Mouse (Mus musculus) spleen, embryonic (tissue): ENCODE measurements around the gene Xbp1.
"Not testable (repeated sequence)": the region's sequence is repeated elsewhere in the genome, so short reads cannot be mapped to it uniquely, and the experiment has no call there.

ENCODE experiments used
- CTCF ChIA-PET: fragments of 350-600 bp; sonication (Branson Sonifier 250); formaldehyde crosslinking; loops from one replicate; lab custom pipeline; 2022; lab: Charles Lee

Gene Xbp1

DNA sequence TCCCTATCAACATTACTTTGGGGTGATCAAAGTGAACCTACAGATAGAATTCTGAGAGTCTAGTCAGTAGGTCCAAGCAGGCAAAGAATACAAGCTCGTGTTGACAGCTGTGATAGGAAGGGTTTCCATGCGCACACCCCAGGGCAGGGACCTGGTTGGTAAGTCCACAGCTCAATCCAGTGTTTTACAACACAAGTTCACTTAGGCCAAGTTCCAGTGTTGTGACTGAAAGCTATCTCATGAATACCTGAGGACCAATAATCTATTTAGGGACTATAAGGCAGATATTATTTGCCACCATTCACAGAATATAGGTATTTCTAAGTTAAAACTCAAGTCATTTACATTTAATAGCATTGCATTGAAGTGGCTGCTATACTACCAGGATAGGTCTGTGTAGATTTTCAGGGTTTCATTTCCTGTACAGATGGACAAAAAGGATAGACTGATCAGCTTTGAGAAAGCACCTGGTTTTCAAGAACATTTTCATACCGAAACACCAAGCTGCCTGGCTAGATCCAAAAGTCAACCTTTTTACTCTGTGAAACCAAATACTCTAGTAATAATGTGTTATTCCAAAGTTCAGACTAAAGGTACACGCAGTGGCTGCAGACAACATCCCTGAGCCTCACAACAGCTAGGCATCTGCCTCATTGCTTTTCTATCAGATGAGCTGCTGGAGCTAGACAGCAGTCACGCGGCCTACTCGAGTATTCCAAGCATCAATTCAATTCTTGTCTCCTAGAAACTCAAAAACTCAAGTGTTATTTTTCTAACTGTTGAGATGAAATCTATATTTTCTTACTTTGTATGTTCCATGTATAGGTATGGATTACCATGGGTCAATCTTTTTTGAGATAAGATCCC is 6.3 kb downstream of the Xbp1 start:
- CTCF ChIA-PET = no interaction called here

DNA sequence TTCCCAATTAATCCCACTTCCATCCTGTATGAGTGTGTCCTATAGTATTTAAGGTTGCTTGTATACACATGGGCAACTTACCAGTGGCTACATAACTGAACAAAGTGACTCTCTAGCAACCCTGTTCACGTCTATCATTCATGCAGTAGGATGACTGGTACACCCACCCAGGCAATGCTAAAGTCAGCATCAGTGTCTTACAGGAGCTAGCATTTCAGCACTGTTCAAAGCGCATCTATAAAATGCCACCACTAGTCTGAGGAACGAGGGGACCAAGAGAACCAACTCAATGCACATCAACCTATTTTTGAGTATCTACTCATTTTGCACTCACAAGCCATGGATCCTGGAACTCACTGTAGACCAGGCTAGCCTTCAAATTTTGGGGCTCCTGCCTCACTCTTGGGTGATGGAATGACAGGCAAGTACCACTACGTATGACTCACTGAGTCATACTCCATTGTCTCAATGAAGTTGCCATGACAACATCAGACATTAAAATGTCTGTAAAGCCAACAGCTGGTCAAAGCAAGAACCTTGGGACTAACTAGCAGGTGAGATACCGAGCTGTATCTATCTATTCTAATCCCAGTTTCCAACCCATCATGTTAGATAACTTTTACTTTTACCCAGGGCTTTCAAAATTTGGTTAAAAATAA is 7.5 kb downstream of the Xbp1 start:
- CTCF ChIA-PET = no interaction called here

DNA sequence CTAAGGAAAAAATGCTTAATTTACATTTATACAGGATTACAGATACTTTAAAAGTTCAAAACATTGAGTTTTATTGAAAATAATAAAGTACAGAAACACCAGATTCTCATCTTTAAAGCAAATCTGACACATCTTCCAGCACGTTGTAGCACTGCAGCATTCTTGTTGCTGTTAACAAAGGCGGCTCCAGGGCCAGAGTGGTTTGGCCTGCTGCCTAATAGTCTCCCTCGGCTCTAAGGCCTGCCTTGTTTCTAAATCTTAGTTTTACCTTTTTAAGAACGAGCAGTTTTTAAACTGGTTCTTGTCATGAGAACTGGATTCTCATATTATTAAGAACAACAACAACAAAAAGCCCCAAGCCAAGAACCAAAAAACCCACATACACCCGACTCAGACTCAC is 8.4 kb downstream of the Xbp1 start:
- CTCF ChIA-PET = no interaction called here

DNA sequence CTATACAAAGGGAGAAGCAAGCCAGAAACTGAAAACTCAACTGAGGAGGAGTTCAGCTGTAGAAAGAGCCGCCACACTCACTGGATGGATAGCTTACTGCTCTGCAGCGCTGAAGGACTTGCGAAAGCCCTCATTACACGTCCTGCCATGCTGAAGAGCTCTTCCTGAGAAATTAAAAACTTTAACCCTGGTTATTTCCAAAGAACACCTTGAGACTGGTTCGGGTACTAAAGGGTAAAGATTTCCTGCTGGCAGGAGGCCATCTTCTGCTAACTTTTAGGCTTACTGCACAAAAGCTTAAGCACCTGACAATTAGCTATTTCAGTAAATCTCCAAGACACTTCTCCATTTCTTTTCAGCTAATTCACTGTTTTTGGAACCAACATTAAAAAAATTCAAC is 9.7 kb downstream of the Xbp1 start:
- CTCF ChIA-PET = interaction anchor here (0.6 to 1.4 kb wide), 2 partner anchors 10 to 18 kb away, joined by 4 to 5 read pairs; no protein-coding TSS in a partner anchor

DNA sequence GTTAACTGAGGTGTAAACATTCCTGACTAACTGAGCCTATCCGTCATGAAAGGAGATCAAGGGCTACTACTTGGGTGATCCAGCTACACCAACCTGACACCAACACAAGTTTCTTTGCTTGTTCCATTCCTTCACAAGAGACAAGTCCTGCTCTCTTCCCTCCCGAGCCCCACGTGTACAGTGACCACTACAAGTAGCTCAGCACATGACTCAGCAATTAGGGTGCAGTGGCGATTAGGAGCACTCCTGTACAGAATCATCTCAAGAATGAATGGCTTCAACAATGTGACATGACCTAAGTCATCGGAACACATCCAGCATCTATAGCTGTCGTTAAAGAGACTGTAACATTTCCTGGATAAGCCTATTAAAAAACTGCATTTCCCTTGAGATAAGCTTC is 10.3 kb downstream of the Xbp1 start:
- CTCF ChIA-PET = interaction anchor here (0.6 to 1.4 kb wide), 4 partner anchors 11 to 62 kb away, joined by 3 to 5 read pairs (median 4); no protein-coding TSS in a partner anchor

DNA sequence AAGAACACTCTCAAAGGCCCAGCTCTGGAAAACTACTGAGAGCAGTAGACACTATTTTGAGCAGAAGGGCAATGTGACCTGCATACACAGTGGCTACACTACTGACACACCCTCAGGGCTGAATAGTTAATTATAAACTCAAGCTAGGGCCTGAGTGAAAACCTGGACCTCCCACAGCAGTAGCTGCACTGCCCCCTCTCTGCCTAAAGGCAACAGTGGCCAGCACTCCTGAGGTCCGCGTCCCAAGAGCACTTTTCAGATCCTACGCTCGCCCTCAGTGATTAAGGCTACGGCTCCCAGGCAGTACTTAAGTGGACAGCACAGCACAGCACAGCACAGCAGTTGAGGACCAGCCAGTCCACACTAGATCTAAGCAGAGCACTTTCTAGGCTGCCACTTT is 12.6 kb downstream of the Xbp1 start:
- CTCF ChIA-PET = no interaction called here

DNA sequence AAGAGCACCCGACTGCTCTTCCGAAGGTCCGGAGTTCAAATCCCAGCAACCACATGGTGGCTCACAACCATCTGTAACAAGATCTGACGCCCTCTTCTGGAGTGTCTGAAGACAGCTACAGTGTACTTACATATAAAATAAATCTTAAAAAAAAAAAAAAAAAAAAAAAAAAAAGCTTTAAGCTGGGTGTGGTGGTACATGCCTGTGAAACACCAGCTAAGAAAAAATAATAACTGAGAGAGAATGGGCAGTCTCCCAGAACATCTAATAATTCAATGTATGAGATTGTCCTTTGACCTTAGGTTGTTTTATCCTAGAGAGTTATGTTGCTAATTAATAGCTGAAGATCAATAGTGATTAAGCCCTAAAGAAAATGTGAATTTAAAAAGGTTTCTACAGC is 17.0 kb downstream of the Xbp1 start:
- CTCF ChIA-PET = interaction anchor here (0.6 to 2.0 kb wide), 3 partner anchors 13 to 54 kb away, joined by 3 to 9 read pairs (median 3); no protein-coding TSS in a partner anchor

DNA sequence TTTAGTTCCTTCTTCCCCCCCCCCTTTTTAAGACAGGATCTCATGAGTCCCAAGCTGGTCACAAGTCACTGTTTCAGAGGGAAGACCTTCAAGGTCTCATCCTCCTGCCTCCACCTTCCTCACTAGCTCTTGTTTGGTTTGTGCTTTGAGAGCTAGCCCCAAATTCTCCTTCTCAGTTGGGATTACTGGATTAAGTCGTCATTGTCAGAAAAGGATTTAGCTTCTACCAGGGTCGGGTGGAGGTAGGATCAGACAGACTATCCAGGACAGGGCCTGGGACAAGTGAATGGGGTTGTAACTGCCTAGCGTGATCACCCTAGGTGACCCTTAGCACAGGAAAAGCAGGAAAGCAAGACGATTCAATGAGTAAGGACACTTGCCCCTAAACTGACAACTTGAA is 19.9 kb downstream of the Xbp1 start:
- CTCF ChIA-PET = interaction anchor here (0.6 kb wide), 3 partner anchors 18 to 704 kb away, joined by 3 to 5 read pairs (median 5); no protein-coding TSS in a partner anchor

DNA sequence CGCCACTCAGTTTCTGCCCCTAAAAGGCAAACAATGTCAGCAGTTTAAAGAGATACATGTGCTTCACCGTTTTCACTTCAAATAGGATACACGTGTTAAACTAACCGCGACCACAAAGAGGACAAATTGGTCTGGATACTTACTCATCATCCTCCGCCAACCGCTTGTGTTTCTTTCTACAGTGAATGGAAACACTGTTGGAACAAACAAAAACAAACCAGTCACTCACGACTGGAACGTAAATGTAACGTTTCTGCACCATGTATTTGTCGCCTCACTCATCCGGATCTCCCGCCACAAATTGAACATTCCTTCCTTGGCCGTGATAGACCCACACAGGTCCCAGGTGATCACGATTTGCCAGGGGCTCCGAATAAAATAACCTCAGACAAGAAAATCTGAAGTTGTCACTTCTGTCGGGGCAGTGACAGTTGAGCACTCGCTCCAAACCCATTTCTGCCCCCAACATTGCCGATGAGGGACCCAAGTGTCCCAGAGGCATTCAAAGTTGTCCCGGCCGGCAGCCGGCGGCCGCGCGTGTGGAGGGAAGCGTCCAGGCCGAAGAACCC is 20.9 kb downstream of the Xbp1 start:
- CTCF ChIA-PET = no interaction called here

DNA sequence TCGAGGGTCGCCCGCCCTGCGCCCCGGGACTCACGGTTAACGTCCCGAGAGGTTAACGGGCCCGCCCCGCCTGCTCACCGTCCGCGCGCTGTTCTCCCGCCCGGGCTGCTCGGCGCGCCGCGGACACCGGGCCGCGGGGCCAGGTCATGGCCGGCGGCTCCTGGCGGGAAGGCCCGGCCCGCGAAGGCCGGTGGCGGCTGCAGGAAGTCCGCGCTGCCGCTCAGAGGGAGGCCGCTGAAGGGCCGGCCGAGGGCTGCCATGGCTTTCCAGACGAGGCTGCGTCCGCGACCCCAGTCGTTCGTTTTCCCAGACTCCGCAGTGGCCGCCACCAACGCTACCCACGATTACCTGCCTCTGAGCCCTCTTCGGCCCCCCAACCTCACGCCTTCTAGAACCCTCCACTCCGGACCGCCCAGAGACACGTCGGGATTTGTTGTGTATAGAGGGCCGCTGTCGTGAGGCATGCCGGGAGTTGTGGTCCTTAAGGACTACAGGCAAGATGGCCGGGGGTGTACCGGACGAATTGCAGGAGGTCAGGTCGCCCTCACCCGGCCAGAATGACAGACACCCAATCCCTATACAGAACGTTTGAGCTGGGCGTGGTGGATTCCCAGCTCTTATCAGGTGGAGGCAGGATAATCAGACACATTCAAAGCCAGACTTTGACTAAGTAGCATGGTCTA is 21.5 kb downstream of the Xbp1 start, which contains the start of gene Ccdc117:
Gene Ccdc117, minus strand, starts transcription at position 389 of the 683 bp plus-strand sequence.
- CTCF ChIA-PET = interaction anchor here (0.7 kb wide), 1 partner anchor 33 kb away, joined by 16 read pairs; no protein-coding TSS in a partner anchor

DNA sequence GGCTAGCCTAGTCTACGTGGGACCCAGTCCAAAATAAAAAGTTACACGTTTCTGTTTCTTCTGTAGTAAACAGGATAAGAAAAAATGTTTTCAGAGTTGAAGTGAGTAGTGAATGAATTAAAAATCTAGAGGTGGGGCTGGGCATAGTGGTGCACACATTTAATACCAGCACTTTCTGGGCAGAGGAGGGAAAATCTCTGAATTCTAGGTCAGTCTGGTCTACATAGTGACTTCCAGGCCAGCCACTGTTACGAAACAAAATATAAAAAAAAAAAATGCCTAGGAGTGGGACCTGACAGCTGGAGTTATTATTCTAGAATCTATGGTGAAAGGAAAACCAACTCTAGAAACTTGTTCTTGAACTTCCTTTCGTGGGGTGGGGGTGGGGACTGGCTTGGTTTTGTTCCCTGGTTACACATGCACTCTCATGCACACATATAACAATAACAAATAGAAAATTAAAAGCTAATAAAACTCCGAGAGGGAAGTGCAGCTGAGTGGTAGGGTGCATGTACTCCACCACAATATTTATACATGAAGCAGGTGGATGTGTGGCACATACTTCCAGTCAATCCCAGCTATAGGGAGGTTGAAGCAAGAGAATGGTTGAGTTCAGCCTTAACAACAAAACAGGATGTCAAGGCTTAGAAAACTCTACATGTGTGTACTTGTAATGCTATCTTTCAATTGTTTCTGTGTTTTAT is 22.2 kb downstream of the Xbp1 start:
- CTCF ChIA-PET = interaction anchor here (0.7 kb wide), 1 partner anchor 32 kb away, joined by 16 read pairs; no protein-coding TSS in a partner anchor

DNA sequence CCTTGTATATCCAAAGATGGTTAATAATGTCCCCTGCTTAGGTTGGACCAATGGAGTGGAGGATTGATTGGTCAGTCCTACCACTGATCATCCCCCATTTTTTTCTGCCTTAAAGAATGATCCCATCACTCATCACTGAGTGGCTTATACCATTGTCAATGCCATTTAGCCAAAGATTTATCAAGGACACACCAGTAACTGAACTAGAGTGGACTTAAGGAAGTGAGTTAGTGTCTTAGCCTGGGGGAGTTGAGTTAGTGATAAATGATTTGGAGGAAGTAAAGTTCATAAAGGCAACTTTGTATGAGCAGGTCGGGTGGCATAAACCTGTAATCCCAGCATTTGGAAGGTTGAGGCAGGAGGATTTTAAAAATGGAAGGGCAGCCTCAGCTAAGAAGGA is 22.8 kb downstream of the Xbp1 start:
- CTCF ChIA-PET = no interaction called here

DNA sequence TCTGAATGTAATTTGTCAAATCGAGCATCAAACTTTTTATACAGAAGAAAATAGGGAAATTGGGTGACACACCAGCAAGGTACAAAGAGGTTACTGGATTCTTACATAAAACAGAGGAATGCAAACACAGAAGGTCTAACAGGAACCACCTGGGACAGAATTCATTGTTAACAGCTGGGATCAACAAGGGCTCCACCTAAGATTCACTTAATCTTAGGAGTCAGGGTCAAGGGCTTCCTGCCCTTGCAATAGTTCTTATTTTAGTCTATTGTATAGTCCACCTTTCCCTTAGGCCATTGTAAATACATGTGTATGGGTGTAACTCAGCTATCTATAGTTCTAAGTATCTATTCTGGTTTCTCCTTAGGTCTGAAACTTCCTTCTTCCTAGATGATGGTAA is 24.2 kb downstream of the Xbp1 start:
- CTCF ChIA-PET = not testable (repeated sequence)

DNA sequence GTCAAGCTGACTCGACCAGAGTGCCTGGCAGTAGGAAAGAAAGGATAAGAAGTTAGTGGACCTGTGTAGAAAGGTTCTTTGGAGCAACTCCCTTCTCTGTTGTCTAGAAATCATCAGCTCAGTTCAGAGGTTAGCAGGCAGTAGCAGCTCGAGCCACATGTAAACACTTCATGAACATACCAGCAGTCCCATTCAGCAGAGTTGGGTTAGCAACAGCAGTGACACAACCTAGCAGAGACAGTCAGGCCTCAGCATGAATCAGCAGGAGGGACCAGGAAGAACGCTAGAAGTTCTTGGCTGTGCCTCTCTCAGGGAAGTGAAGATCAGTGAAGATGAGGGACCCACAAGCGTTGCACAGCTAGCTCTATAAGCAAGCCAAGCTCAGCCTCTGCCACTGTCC is 25.0 kb downstream of the Xbp1 start:
- CTCF ChIA-PET = interaction anchor here (0.7 kb wide), 1 partner anchor 760 kb away, joined by 3 read pairs; no protein-coding TSS in a partner anchor

DNA sequence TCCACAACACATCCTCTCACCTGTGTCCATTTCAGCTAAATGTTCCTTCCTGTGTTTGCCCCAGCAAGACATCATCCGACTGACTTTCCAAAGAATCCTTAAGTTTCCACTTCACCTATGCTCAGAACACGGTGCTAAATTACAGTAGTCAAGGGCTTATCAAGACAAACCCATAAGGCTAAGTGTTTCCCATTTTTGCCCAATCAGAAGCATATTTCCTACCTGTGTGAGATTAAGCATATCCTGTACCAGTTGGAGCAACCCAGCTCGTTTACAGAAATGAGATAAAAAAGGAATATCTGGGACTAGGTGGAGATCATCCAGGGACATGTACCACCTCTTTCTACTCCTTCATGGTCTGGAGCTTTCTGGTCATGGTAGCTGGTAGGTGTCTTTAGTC is 26.2 kb downstream of the Xbp1 start:
- CTCF ChIA-PET = no interaction called here

DNA sequence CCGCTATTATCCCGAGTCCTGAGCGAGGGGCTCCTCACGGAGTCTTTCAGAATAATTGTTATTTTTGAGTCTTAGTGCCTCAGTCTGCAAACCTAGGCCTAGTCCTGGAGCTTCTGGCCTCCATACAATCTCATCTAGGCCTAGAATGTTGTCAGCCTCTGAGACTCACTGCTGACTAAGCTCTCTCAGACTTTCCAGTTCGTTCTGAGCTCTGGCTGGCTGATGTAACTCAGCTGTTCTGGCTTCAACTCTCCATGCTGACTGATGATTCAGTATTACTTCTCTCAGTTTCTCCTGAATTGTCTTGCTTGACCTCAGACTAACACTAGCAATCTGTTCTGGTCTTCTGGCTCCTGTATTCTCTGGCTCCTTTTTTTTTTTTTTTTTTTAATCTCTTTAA is 31.0 kb downstream of the Xbp1 start:
- CTCF ChIA-PET = no interaction called here

DNA sequence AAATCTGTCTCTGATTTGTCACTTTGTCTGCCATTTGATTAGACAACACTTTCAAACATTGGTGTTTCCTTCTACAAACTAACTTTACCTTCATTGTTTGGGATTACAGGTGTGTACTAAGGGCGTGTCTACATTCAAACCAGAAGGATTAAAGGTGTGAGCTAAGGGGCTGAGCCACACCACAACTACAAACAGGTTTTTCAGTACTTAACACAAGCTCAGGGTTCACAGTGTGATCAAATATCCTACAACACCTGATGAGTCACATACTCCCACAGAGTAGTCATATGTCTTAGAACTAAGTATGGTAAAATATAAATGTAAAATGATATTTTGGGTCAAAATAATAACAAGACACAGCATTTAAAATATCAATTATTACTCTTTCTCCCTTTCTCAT is 31.5 kb downstream of the Xbp1 start:
- CTCF ChIA-PET = no interaction called here

DNA sequence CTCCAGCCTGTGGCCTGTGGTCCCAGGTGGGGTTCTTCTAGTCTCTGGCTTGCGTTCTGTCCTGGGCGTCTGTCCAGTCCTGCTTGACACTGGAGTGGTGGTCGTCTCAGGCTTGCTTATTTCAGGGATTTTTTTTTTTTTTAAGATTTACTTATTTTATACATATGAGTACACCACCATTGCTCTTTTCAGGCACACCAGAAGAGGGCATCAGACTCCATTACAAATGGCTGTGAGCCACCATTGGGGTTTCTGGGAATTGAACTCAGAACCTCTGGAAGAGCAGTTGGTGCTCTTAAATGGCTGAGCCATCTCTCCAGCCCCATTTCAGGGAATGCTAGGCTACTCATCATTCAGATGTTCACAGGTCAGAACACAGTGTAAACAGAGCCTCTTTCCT is 39.8 kb downstream of the Xbp1 start:
- CTCF ChIA-PET = no interaction called here

DNA sequence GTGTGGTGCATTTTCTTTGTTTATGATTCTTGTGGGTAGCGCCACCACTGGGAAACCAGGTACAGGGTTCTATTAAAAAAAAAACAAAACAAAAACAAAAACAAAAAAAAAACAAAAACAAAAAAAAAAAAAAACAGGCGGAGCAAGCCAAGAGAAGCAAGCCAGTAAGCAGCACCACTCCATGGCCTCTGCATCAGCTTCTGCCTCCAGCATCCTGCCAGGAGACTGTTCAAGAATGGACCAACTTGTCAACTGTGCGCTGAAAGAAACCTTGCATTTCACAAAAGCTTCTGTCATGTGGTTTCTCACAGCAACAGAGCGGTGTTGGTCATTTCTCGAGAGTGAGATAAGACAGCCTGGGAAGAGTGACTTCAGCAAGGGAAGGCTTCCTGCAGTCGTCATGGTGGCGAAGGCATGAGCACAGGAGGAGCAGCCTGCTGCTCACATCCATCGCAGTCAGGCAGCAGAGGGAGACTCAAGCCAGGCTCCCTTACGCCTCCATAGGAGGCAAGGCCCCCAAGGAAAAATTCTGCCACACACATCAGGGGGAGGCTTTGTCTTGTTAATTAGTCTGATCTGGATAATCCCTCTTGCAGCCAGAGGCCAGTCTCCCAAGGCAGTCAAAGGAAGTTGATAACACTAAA is 42.3 kb downstream of the Xbp1 start:
- CTCF ChIA-PET = interaction anchor here (0.7 kb wide), 1 partner anchor 189 kb away, joined by 3 read pairs; no protein-coding TSS in a partner anchor

DNA sequence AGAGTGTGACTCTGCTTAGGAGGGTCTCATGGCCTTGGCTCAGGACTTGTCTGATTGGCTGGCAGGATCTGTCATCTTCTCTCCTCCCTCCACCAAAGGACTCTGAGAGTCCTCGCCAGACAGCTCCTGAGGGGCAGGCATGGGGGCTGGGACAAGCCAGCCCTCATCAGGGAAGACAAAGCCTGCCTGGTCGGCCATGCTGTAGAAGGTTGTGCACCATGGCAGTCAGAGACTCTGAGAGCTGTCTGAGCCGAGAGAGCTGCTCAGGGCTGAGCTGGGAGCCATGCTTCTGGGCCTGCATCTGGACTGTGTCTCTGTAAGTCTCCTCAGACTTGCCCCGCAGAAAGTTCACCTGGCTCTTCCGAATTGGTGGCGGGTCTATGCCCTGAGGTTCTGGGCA is 43.4 kb downstream of the Xbp1 start:
- CTCF ChIA-PET = no interaction called here
